Mouse (Mus musculus) left cerebral cortex, postnatal 4 days (tissue): ENCODE measurements around the gene Vav2. TPM values are rescaled to one million over a fixed set of nuclear protein-coding genes. Genes with fewer than 3 reads are reported as not detected.
A peak's percentile ranks its signal among the peaks of the same experiment; 100 is the strongest.

Source experiments
- DNase-seq: peaks from one replicate; pipeline ENCODE4 v3.0.0-alpha.2; 2022
- intact Hi-C: fragments of 180-260 bp; cut with DNase I; formaldehyde crosslinking; loops from one replicate; pipeline ENCODE4 v1.15.1; 2025
- total RNA-seq, 2 experiments: library from RNA; stranded (reverse); gene quantifications; 2 replicates each; pipeline ENCODE4 v1.2.3; 2021

Gene Vav2
- 10 to 100 TPM; 59.2 to 60.4 TPM for total RNA-seq

DNA sequence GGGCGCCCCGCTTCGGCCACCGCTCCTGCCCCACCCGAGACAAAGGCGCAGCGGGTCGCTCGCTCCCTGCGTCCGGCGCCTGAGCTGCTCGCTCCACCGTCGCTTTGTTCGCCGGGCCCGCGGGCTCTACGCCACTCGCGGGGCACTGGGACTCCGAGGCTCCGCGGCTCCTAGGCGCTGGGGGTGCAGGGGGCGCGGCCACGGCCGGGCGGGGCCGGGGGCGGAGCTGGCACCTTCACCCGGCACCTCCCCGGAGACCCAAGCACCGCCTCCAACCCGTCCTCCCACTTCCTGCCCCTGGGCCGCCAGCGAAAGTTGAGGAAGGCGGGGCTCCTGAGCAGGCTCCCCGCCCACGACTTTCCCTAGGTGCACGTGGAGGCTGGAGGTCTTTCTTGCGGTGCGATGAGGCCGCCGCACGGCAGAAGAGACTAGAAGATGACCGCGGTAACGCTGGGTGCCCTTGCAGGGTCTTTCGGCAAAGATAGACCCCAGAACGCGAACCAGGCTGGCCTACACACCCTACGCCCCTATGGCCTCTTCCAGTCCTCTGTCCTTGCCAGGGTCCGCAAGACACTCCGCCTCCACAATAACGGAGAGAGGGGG is at the start of gene Vav2:
Gene Vav2, minus strand, starts transcription at position 179 of the 603 bp plus-strand sequence.
- DNase-seq = peak; percentile 89
- intact Hi-C loops = no loop called here

DNA sequence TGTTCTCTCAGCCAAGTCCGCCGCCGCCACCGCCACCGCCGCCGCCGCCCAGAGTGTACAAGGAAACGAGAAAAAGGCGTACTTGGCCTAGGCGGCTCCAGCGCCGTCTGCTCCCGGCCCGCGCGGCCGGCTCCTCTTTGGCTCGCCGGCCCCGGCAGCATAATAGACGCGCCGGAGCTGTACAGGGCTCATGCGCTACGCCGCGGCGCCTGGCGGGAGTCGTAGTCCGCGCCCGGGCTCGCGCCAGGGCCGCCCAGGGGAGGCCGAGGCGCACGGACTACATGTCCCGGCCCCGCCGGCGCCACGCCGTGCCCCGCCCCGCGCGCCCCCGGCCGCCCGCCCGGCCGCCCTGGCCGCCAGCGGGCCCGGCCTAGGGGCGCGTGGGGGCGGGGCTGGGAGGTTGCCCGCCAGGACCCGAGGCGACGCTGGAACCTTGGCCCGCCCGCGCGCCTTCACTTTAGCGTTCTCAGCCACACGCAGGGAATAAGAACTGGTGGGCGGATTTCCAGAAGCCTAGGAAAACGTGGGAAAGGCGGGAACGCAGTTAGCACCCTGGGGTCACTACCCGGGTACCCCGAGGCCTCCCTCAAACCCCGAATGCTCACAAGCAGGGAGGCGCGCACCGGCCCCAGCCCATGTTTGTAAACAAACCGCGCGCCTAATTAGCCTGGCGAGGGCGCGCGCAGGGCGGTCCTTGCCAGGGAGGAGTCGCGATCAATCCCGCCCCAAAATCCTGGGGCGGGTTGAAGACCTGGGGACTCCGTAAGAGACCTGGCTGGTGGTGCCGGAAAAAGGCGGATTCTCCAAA is 48.9 kb upstream of the Vav2 start:
- DNase-seq = peak; percentile 95
- intact Hi-C loops = no loop called here

DNA sequence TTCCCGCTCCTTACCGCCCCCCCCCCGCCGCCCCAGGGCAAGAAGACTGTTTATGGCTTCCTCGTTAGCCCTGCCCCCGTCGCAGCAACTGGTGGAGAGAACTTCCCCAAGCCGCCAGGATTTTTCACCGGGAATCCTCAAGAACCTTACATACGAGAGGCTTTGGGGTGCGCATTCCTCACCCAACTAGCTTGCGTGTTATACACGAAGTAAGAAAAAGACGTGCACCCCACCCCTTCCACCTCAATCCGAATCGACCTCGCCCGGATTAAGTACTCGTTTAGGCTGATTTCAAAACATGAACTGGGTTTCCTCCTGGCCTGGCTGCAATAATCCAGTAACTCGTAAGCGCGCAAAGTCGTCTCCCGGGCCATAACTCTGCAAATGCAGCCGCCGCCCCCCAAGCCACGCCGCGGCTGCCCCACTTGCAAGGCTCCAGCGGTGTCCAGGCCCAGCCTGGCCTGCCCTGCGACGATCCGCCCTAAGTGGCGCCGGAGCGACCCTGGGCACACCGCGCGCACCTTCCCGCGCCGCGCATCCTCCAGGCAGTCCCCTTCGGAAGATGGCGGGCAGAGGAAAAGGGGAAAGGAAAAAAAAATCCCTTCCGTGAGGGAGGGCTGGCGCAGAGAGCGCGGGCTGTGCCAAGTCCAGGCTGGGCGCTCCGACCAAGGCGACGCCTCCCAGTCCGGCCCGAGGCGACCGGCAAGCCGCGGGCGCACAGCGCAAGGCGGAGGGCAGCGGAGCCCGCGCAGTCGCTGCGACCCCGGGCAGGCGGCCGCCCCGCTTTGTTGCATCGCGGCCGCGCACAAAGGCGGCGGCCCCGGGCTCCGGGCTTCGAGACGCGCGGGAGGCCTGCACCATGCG is 48.0 kb upstream of the Vav2 start:
- intact Hi-C loops = loop anchor here (5.0 kb wide), 1 partner anchor 42 kb away; the partner anchor contains the start of gene Wdr5

DNA sequence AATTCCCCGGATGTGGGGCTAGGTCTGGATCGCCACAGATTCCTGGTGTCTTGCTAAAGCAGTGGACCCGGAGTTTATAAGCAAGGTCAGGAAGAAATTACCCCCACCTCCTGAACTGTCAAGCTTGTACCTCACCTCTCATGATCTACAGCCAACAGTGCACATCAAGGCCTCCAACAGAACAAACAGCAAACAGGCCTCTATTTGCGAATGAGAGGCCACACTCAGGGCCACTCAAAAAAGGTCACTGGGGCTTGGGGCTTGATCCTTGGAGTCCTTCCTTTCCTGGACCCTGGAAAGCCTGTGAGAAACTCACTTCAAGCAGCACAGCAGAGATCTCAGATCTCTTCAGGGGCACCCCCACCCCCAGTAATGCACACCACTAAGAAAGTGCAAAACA is 47.1 kb upstream of the Vav2 start:
- intact Hi-C loops = loop anchor here (5.0 kb wide), 1 partner anchor 43 kb away; the partner anchor contains the start of gene Wdr5
- no peak for DNase-seq

More for the DNA sequence above, 48.0 kb upstream of the Vav2 start:
- peak; percentile 58 for DNase-seq

DNA sequence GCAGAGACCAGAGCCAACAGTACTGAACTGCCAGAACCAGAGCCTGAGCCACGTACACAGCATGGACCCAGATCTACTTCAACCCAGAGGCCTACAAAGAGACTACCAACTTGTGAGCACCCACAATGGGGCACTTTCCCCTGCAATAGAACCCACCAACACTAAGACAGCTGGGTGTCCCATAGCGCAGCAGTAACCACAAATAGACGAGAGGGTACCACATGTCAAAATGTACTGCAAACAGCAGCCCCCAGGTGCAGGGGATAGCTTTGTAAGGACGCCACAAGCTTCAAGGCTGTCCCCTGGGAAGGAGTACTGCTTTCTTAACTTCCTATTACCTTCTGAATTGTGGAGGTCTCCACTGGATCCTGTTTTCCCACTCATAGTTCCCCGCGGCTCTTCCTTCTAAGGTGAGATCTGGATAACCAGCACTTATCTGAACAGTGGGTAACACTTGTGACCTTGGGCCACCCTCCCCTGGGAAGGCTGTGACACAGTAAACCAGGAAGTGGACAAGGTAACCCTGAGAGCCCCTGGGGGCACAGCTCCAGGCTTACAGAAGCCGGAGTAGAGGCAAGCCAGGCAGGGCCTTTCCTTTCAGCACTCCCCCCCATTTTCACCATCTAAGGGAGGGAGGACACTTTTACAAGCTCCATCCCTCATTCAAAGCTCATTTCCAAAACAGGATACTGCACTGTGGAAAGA is 46.4 kb upstream of the Vav2 start:
- intact Hi-C loops = loop anchor here (5.0 kb wide), 1 partner anchor 44 kb away; the partner anchor contains the start of gene Wdr5
- no peak for DNase-seq

DNA sequence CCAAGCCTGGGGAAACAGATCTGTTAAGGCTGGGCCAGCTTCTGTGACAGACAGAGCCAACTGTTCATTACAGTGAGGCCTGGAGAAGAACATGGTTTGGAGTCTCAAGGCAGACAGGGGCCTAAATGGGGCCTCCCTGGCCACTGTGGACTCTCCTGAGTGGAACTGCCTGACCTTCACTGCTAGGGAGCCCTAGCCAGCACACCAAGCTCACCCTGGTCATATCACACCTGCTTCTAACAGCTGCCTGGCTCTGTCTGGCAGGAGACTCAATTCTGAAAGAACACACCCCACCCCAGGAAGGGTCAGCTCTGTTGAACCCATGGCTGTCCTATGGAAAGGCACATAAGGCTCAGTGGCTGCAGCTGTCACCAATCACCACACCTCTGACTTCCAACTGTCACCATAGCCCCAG is 44.3 kb upstream of the Vav2 start:
- intact Hi-C loops = loop anchor here (5.0 kb wide), 1 partner anchor 46 kb away; the partner anchor contains the start of gene Wdr5
- DNase-seq = no peak

DNA sequence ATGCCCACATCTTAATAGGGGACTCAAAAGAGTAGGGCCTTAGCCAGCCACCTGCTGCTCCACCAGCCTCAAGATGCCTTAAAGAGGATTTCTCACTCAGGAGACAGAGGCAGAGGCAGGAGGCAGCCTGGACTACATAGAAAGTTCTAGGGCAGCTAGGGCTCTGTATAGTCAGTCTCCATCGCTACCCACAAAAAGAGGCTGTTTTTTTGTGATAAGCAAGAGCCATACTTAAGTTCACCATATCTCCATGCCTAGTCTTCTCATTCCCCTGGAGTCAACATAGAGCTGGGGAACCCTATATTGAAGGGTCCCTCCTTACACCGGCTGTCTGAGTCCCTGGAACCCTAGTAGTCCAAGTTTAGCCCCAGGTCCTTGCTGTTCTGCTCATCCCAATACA is 43.7 kb upstream of the Vav2 start:
- intact Hi-C loops = loop anchor here (5.0 kb wide), 1 partner anchor 47 kb away; the partner anchor contains the start of gene Wdr5

DNA sequence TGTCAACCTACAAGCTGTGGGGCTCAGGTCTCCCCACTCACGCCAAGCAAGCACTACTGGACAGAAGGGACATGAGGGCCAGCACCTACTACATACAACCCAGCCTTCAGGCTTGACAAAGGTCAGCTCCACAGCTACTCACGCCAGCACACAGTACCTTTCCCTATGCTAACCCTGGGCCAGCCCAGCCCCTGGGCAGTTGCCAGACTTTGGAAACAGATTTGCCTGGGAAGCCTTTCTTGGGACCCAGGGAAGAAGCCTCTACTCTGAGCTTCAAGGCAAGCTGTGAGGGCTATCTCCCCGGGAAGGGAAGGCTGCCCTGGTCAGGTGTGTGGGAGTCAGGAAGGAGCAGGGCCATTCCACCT is 43.1 kb upstream of the Vav2 start:
- no peak for DNase-seq
- intact Hi-C loops = loop anchor here (5.0 kb wide), 1 partner anchor 47 kb away; the partner anchor contains the start of gene Wdr5

More for the DNA sequence above, 43.7 kb upstream of the Vav2 start:
- no peak for DNase-seq

DNA sequence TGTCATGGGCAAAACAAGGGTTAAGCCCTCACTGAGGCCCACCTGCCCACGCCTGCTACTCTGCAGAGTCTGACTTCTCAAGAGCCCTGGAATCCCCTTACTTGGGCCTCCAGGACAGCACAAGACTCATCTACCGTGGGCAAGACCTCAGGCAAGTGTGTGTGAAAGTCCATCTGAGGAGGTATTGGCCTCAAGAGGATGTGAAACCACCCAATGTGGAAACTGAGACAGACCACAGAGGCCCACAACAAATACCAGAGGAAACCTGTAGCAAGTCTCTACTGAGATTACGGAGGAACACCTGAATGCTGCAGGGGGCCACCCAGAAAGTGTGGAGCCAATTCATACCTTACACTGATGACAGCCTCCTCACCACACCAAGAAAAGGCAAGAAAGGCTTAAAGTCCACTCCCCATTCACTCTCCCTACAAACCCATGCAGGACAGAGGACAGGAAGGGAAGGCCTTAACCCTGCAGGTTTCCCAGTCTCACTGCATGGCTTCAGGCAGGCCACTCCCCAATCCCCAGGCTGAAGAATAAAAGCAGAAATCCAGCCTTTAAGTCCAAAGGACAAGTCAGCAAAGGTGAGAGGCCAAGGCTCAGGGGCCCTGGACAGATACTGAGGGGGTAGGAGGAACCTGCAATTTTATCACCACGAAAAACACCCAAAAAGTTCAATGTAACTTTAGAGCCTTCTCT is 42.6 kb upstream of the Vav2 start:
- intact Hi-C loops = no loop called here
- DNase-seq = no peak

DNA sequence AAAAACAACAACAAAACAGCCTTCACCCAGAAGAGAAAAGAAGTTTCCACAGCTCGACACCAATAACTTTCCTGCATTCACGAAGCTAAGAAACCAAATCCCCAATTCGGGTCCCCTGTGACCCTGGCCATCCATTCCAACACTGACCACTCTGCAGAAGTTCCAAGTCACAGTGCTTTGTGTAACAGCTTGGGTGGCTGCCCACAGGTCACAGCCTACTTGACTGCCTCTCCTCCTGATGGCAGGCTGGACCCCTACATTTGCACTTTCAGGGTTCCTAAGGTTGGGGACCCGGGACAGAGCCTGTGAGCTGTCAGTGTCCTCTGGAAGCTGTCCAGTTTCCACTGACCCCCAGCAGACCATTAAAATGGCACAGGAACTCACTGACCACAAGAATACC is 36.1 kb upstream of the Vav2 start:
- intact Hi-C loops = no loop called here
- no peak for DNase-seq

DNA sequence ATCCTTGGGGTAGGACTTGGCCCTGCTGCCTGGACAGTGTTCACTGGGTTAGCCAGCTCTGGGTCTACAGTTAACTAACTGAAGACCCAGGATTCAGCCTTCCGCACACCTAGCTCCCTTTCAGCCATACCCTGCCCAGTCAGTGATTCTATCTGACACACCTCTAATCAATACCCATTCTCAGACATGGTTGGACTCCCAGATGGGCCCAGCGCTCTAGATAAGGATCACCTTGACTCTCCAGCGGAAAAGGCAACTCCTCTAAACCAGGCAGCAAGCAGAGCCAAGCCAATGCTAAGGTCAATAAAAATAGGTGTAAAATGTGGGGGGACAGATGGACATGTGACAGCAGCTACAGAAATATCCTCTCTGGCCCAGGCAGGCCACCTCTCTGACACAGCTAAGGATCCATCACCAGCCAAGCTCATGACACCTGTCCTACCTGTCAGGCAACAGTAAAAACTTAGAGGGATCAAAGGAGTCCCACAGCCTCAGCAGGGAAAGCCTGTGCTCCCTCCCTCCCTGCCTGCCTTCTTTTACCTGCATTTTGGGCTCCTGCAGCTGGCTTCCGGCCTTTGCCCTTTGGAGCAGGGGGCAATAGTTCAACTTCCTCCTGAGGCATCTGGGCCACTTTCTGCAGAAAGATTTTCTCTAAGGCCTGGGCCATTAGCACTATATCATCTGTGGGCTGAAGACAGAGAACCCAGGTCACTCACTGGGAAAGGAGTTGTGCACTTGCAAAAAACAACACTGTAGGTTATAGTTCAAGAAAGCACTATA is 35.2 kb upstream of the Vav2 start:
- DNase-seq = no peak
- intact Hi-C loops = no loop called here

DNA sequence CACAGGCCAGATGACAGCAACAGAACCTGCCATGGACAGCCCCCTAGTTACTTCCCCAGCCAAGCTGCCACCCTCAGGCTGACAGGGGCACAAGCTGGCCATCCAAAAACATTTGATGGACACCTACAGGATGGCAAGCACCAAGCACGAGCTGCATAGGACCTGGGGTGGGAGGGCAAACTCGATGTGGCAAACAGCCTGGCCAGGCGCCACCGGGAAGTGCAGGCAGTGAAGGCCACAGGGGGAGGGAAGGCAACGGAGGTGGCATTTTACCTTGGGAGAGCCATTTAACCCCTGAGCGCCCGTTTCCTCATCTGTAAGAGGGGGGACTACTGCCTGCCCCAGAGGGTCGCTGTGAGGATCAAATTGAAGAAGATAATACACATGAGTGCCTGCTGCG is 33.8 kb upstream of the Vav2 start:
- intact Hi-C loops = no loop called here
- DNase-seq = no peak

DNA sequence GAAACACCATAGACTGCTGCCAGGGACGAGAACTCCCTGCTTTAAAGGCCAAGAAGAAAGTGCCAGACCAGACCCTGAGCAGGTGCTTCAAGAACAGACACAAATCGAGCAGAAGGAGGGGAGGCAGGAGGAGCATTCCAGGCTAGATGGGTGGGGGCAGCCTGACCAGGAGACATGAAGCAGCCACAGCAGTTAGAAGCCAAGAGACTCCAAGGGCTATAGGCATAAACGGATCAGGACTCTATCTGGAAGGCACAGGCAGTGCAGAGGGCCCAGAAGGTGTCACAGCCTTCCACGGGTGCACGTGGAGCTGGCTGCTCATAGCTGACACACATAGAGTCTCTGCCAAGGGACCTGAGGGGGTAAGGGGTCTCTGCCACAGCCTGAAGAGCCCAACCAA is 33.3 kb upstream of the Vav2 start:
- intact Hi-C loops = no loop called here
- no peak for DNase-seq

DNA sequence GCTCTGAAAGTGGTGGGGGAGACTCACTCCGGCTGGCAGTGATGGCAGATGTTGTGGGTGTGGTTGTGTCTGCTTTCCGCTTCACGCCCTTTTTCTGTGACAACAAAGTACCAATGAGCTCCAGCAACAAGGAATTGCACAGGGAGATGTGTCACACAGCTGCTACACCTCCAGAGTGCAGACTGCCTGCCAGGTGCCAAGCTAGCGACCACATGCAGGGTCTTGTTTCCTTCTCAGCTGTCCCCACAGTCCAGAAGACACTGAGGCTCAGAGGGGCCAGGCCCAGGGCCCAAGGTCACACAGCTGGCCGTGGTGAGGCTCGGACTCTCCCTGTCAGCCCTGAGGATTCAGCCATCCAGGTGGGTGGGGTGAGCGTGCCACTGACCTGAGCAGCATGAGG is 32.9 kb upstream of the Vav2 start:
- intact Hi-C loops = no loop called here
- DNase-seq = no peak

DNA sequence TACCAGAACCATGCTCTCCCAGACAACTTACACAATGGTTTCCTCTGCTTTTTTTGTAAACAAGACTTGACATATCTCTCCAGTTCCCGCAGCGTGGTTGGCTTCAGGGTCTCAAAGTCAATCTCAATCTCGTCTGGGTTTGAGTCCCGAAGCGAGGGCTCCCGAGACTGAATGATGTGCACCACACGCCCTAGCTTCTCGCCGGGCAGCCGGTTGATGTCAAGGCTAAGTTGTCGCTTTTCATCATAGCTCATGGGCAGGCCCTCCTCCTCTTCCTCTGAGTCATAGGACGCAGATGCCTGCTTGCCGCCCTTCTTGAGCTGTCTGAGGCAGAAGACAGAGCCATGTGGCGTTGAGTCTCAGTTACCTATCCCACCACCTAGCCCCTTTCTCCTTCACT is 23.4 kb upstream of the Vav2 start:
- no peak for DNase-seq
- intact Hi-C loops = no loop called here

DNA sequence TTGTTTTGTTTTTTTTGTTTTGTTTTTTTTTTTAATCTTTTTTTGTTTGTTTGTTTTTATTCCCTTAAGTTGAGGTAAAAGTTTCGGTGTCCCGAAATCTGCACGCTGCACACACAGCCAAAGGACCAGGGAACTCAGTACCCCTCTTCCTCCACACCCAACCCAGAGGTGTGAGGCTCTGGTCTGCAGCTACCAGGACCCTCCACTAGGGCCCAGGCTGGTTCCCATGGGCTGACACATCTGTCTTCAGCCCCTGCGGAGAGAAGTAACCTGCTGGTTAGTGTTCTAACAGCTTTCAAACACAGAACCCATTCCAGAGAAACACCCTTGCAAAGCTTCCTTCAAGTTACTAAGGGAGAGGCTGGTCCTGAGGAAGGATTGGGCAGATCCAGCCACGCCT is 20.9 kb upstream of the Vav2 start:
- intact Hi-C loops = no loop called here

DNA sequence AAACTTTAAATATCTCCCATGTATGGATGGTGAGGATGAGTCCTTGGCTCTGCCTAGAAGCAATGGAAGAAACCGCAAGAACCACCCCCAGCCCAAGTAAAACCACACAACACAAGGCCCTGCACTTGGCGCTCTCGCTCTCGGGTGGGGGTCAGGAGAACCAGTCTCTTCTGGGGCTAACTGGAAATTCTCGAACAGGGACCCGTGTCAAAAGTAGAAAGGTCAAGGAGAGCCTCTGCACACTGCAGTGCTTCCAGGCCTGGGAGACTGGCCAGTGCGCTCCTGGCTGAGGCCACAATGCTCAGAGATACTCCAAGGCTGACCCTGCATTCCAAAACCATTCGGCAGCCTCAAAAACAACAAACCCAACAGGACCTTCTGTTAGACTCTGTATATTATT is 20.0 kb upstream of the Vav2 start:
- intact Hi-C loops = no loop called here
- DNase-seq = no peak

More for the DNA sequence above, 20.9 kb upstream of the Vav2 start:
- DNase-seq = no peak

DNA sequence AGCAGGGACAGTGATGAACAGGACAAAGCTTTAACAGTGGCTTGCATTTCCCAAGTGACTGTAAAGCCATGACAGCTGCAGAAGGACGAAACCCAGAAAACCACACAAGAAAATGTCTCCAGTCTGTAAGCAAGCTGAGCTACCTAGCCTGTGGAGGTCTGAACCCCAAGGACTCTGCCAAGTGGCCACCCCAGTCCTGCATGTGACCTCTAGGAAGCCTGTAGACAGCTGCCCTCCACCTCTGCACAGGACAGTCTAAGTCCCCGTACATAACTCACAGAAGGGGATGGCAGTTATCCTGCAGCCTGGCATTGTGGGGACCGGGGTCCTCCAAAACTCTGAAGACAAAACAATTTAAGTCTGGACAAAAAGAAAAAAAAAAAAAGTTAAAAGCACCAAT is 19.1 kb upstream of the Vav2 start:
- intact Hi-C loops = no loop called here
- no peak for DNase-seq

DNA sequence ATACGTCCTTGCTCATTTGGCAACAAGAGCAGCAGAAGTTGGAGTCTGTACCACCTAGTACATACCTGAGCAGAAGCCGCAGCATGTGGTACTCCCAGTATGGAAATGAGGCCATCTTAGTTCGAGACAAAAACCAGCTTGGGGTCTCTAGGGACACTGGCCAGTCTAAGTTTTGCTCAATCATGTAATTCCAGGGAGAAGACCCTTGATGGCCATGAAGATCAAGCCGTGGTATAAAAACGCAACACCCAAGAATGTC is 16.5 kb upstream of the Vav2 start:
- DNase-seq = no peak
- intact Hi-C loops = no loop called here
